Mouse (Mus musculus) spleen, postnatal 10 days (tissue): ENCODE data around the gene 1810055G02Rik.

Source experiments
- DNase-seq, 2 experiments: peaks; one replicate each; pipeline ENCODE4 v3.0.0; 2021 to 2022; ENCODE audit warnings: low spot score in 2 of 2

1810055G02Rik gene

GRCm38 (mm10) chr19:3708078-3709012 is at the start of gene 1810055G02Rik:
TSS of gene 1810055G02Rik (plus strand) at chr19:3708293.
- DNase-seq, result peak; percentile 92 to 97

GRCm38 (mm10) chr19:3665510-3665909 is 42.6 kb upstream of the 1810055G02Rik start:
- no peak for DNase-seq

GRCm38 (mm10) chr19:3666632-3667031 is 41.5 kb upstream of the 1810055G02Rik start:
- no peak for DNase-seq

GRCm38 (mm10) chr19:3667155-3667895 is 40.8 kb upstream of the 1810055G02Rik start:
- DNase-seq, result no peak

GRCm38 (mm10) chr19:3667979-3668378 is 40.1 kb upstream of the 1810055G02Rik start:
- peak in 1 of 2 experiments; percentile 49 for DNase-seq

GRCm38 (mm10) chr19:3668551-3668950 is 39.5 kb upstream of the 1810055G02Rik start:
- DNase-seq, result no peak

GRCm38 (mm10) chr19:3669100-3669499 is 39.0 kb upstream of the 1810055G02Rik start:
- DNase-seq, result no peak

GRCm38 (mm10) chr19:3673149-3673548 is 34.9 kb upstream of the 1810055G02Rik start:
- DNase-seq, result no peak

- DNase-seq, result no peak
Measured at GRCm38 (mm10) chr19:3674122-3674855, 33.8 kb upstream of the 1810055G02Rik start.

GRCm38 (mm10) chr19:3680732-3681131 is 27.4 kb upstream of the 1810055G02Rik start:
- DNase-seq, result no peak

GRCm38 (mm10) chr19:3681310-3681934 is 26.7 kb upstream of the 1810055G02Rik start:
- peak in 1 of 2 experiments; percentile 40 for DNase-seq

GRCm38 (mm10) chr19:3684414-3684813 is 23.7 kb upstream of the 1810055G02Rik start:
- DNase-seq, result no peak

GRCm38 (mm10) chr19:3684957-3685580 is 23.0 kb upstream of the 1810055G02Rik start:
- no peak for DNase-seq

GRCm38 (mm10) chr19:3685611-3686214 is 22.4 kb upstream of the 1810055G02Rik start:
- peak in 1 of 2 experiments; percentile 30 for DNase-seq

- peak in 1 of 2 experiments; percentile 31 for DNase-seq
Measured at GRCm38 (mm10) chr19:3686215-3686894, 21.7 kb upstream of the 1810055G02Rik start, which contains the start of gene Lrp5. TSS of gene Lrp5 (minus strand) at chr19:3686564.

GRCm38 (mm10) chr19:3687676-3688171 is 20.4 kb upstream of the 1810055G02Rik start:
- DNase-seq, result peak in 1 of 2 experiments; percentile 37

GRCm38 (mm10) chr19:3691337-3691736 is 16.8 kb upstream of the 1810055G02Rik start:
- no peak for DNase-seq

GRCm38 (mm10) chr19:3692414-3693145 is 15.5 kb upstream of the 1810055G02Rik start:
- no peak for DNase-seq

GRCm38 (mm10) chr19:3694476-3694875 is 13.6 kb upstream of the 1810055G02Rik start:
- DNase-seq, result no peak
